Mouse (Mus musculus) embryonic facial prominence, embryonic 15.5 days (tissue): ENCODE results near the gene Tedc2. TPM values are rescaled to one million over a fixed set of nuclear protein-coding genes. Genes with fewer than 3 reads are reported as not detected.

ENCODE experiments used
- ATAC-seq: fragments of 200-750 bp; cut with Nextera tagmentation; 2 replicates; pipeline ENCODE4 v1.8.0; 2017; ENCODE audit warnings: low read depth, moderate TSS enrichment; ENCODE audit not compliant: insufficient number of reproducible peaks, low FRiP score, low TSS enrichment
- H3K27ac ChIP-seq: fragments of 300-500 bp; sonication (generic); replicated peaks from 2 replicates; pipeline ENCODE4 v1.5.1; 2015; ENCODE audit warnings: mild to moderate bottlenecking, inconsistent platforms
- H3K27me3 ChIP-seq: fragments of 300-500 bp; sonication (generic); 2 replicates; pipeline ENCODE4 v1.6.1; 2015; ENCODE audit warnings: inconsistent platforms
- H3K36me3 ChIP-seq: fragments of 300-500 bp; sonication (generic); 2 replicates; pipeline ENCODE4 v1.6.1; 2015; ENCODE audit warnings: mild to moderate bottlenecking, inconsistent platforms
- H3K4me1 ChIP-seq: fragments of 300-500 bp; sonication (generic); 2 replicates; pipeline ENCODE4 v1.6.1; 2015; ENCODE audit warnings: inconsistent platforms
- H3K4me2 ChIP-seq: fragments of 300-500 bp; sonication (generic); replicated peaks from 2 replicates; pipeline ENCODE4 v1.6.1; 2015; ENCODE audit warnings: mild to moderate bottlenecking, inconsistent platforms
- H3K4me3 ChIP-seq: fragments of 300-500 bp; sonication (generic); replicated peaks from 2 replicates; pipeline ENCODE4 v1.5.1; 2015; ENCODE audit warnings: mild to moderate bottlenecking, inconsistent platforms
- H3K9ac ChIP-seq: fragments of 300-500 bp; sonication (generic); 2 replicates; pipeline ENCODE4 v1.6.1; 2015; ENCODE audit warnings: inconsistent platforms
- H3K9me3 ChIP-seq: fragments of 300-500 bp; sonication (generic); replicated peaks from 2 replicates; pipeline ENCODE4 v1.6.1; 2016; ENCODE audit warnings: inconsistent platforms
- WGBS: fragments of 180-500 bp; shearing (Covaris S2); methylation state at CpG from one replicate; pipeline ENCODE4 v1.1.7; 2015; 5-methylcytosine and 5-hydroxymethylcytosine counted together
- polyA plus RNA-seq: library from polyadenylated mRNA; unstranded; fragments of >200 nt; fragmentation: Nextera tagmentation; extraction: Ambion mirVana; gene quantifications from 2 replicates; pipeline ENCODE4 v1.2.1, GENCODE M21; 2015

Gene Tedc2
- polyA plus RNA-seq, 1 experiment from 2014 or later, result 13.0 TPM

GRCm38 (mm10) chr17:24205284-24205888 is 15.3 kb downstream of the Tedc2 start, which contains the start of gene Tbc1d24:
TSS of gene Tbc1d24 (minus strand) at chr17:24205562.
- Histone ChIP-seq H3K27ac (peak within 1 kb of the TSS; percentile 71), H3K27me3 (no peaks in the 10 kb centered on the region), H3K36me3 (no peaks in the 10 kb centered on the region), H3K9ac (peak within 1 kb of the TSS; percentile 76), H3K4me3 (peak within 1 kb of the TSS; percentile 72), H3K9me3 (no peaks in the 10 kb centered on the region), H3K4me1 (peaks cover 73% of the 10 kb centered on the region), H3K4me2 (peak within 1 kb of the TSS; percentile 90)
- WGBS, result under 1% methylated on average over 46 of the region's 65 CpGs
- peak; percentile 70 for ATAC-seq

DNA sequence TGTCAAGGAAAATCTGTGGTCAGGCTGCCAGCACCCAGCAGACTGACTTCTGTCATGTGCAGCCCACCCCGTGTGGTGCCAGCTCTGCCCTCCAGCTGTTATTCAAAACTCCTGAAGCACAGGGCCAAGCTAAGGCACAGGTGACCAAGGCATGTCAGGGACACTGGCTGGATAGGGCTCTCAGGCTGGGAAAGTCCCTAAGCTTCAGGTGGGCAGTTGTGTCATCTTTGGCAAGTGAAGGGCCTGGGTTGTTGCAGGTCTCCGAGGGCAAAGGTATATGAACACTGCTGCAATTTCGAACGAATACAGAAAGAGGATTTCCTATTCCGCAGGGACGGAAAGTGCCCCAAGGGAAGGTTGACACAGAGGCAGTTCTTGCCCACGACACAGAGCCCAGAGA is 15.8 kb downstream of the Tedc2 start:
- Histone ChIP-seq H3K27me3 (no peaks in the 10 kb centered on the region), H3K36me3 (no peaks in the 10 kb centered on the region), H3K4me1 (peaks cover 73% of the 10 kb centered on the region), H3K4me2 (peak overlapping the region; percentile 90), H3K9me3 (no peaks in the 10 kb centered on the region), H3K4me3 (peak overlapping the region; percentile 72), H3K27ac (peak overlapping the region; percentile 44; the same call in 1 of the 2 replicates), H3K9ac (peak overlapping the region; percentile 76)
- 3% methylated on average over 7 of the region's 7 CpGs for WGBS
- no peak for ATAC-seq

DNA sequence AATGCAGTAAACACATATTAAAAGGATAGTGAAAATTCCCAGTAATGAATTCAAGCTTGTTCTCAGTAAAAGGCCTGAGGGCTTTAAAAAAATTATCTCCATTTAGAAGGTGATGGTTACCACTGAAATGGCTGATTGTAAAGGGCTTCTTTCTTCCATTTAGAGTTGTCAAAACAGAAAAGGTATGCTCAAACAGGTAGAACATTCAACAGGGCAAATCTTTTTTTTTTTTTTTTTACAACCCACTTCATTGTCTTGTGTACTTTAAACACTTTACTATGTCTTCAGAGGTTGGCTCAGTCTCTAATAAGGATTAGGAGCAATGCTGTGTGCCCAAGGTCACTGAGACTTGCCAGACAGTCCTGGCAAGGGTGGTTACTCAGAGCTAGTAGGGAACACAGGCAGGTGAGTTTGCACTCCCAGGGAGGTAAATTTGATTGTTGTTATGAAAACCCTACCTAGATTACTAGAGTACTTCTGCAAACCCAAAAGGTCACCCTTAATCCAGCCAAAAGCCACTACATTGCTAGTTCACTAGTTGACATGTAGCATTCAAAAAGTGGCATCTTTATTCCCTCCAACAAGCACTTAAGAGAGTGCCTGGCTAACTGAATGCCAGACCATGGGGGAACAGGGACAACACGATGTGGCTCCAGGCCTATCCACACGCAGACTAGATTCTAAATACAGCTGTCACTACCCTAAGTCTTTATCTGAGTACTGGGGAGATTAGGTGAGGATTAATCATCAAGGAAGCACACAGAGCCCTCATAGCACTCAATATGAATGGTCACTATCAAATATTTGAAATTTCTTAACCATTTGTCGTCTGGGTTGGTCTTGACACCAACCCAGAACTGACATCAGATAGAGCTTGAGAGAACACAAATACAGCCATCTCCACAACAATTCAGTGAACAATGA is 16.8 kb downstream of the Tedc2 start:
- Histone ChIP-seq H3K36me3 (no peaks in the 10 kb centered on the region), H3K9ac (peak overlapping the region; percentile 76; the same call in 1 of the 2 replicates), H3K4me3 (peak overlapping the region; percentile 72; the same call in 1 of the 2 replicates), H3K4me2 (peak overlapping the region; percentile 90), H3K4me1 (peaks cover 67% of the 10 kb centered on the region), H3K27me3 (no peaks in the 10 kb centered on the region), H3K27ac (no peak overlapping the region), H3K9me3 (no peaks in the 10 kb centered on the region)
- no peak for ATAC-seq
- WGBS, result 60% methylated on average over 3 of the region's 3 CpGs

GRCm38 (mm10) chr17:24203068-24203467 is 17.6 kb downstream of the Tedc2 start:
- H3K4me3 ChIP-seq, result no peak overlapping the region
- no peaks in the 10 kb centered on the region for H3K27me3 ChIP-seq
- H3K4me2 ChIP-seq, result no peak overlapping the region
- H3K9me3 ChIP-seq, result no peaks in the 10 kb centered on the region
- no peak for ATAC-seq
- H3K36me3 ChIP-seq, result no peaks in the 10 kb centered on the region
- H3K27ac ChIP-seq, result no peak overlapping the region
- no peak overlapping the region for H3K9ac ChIP-seq
- WGBS, result 40% methylated on average over 4 of the region's 4 CpGs
- H3K4me1 ChIP-seq, result peaks cover 59% of the 10 kb centered on the region

- Histone ChIP-seq H3K4me3 (no peak overlapping the region), H3K9me3 (no peaks in the 10 kb centered on the region), H3K36me3 (no peaks in the 10 kb centered on the region), H3K4me2 (no peak overlapping the region), H3K9ac (no peak overlapping the region), H3K27me3 (no peaks in the 10 kb centered on the region), H3K4me1 (peaks cover 40% of the 10 kb centered on the region), H3K27ac (no peak overlapping the region)
- ATAC-seq, result no peak
- 79% methylated on average over 4 of the region's 4 CpGs for WGBS
Observed at GRCm38 (mm10) chr17:24201092-24201491, 19.6 kb downstream of the Tedc2 start.

DNA sequence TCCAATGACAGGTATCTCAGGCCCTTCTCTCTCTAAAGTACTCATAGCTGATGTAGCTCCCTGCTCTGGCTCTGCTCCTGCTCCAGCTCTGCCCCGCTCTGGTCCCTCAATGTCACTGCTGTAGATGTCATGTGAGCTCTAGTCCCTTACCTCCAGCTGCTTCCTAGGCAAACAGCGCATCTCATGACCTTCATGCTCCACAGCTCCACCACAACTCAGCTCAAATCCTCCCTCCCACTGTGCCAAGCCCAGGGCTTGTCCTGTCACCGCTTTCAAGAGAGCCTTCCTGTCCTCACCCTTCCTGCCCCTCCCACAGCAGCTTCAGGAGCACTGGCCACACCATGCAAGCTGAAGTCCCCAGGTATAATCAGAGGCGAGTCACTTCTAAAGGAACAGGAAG is 20.9 kb downstream of the Tedc2 start:
- Histone ChIP-seq H3K27me3 (no peaks in the 10 kb centered on the region), H3K9ac (no peak overlapping the region), H3K27ac (no peak overlapping the region), H3K4me1 (peaks cover 32% of the 10 kb centered on the region), H3K9me3 (no peaks in the 10 kb centered on the region), H3K4me2 (no peak overlapping the region), H3K4me3 (no peak overlapping the region), H3K36me3 (no peaks in the 10 kb centered on the region)
- 63% methylated on average over 4 of the region's 4 CpGs for WGBS
- no peak for ATAC-seq

DNA sequence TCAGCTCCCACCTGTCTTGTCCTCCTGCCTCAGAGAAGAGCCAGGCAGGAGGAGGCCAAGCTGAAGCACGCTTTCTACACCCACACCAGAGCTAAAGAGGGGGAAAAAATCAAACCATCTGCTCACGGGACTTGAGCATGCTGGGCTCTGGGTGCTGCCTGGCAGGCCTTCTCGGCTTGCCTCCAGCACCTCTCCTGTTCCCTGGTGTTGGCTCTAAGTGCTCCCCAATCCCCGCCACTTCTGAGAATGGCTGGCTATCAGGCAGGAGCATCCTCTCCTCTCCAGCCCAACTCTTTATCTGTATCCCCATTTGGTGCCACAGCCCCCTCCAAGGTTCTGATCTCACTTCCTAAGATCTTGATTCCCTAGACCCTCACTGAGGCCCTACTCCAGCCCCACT is 21.4 kb downstream of the Tedc2 start:
- Histone ChIP-seq H3K9me3 (no peaks in the 10 kb centered on the region), H3K4me2 (no peak overlapping the region), H3K9ac (no peak overlapping the region), H3K27ac (no peak overlapping the region), H3K27me3 (no peaks in the 10 kb centered on the region), H3K36me3 (no peaks in the 10 kb centered on the region), H3K4me3 (no peak overlapping the region), H3K4me1 (peaks cover 28% of the 10 kb centered on the region)
- WGBS, result 75% methylated on average over 4 of the region's 4 CpGs
- no peak for ATAC-seq

- H3K27ac ChIP-seq, result no peak overlapping the region
- ATAC-seq, result no peak
- 68% methylated on average over 15 of the region's 15 CpGs for WGBS
- H3K9ac ChIP-seq, result no peak overlapping the region
- H3K9me3 ChIP-seq, result no peaks in the 10 kb centered on the region
- H3K36me3 ChIP-seq, result no peaks in the 10 kb centered on the region
- peaks cover 14% of the 10 kb centered on the region; the same call in 1 of the 2 replicates for H3K4me1 ChIP-seq
- no peak overlapping the region for H3K4me2 ChIP-seq
- H3K27me3 ChIP-seq, result no peaks in the 10 kb centered on the region
- H3K4me3 ChIP-seq, result no peak overlapping the region
Observed at GRCm38 (mm10) chr17:24197032-24197824, 23.4 kb downstream of the Tedc2 start.

- peaks cover 13% of the 10 kb centered on the region; the same call in 1 of the 2 replicates for H3K4me1 ChIP-seq
- WGBS, result 63% methylated on average over 2 of the region's 2 CpGs
Observed at GRCm38 (mm10) chr17:24195349-24195748, 25.3 kb downstream of the Tedc2 start.

DNA sequence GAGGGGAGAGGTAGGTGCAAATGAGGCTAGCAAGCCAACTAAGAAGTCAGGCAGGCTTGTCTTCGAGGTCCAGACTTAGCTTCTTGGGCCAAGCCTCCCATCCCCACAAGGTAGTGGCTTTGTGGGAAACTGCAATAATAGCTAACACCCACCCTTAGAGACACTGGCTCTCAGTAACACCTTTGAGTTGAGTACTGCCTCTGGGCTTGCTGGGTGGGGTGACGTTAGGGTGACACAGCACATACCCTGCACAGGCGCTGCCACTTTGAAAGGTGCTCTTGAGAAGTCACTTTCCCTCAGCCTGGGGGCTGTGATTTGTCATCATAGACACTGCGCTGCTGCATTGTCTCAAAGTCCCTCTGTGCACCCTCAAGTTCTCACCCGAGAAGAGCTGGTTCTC is 26.9 kb downstream of the Tedc2 start:
- ATAC-seq, result no peak
- Histone ChIP-seq H3K9ac (no peak overlapping the region), H3K27me3 (no peaks in the 10 kb centered on the region), H3K36me3 (0 out of 2 replicates have a peak, but pooled peaks cover 6% of the 10 kb centered on the region), H3K27ac (no peak overlapping the region), H3K4me2 (no peak overlapping the region), H3K4me3 (no peak overlapping the region), H3K4me1 (0 out of 2 replicates have a peak, but pooled peaks cover 3% of the 10 kb centered on the region), H3K9me3 (no peaks in the 10 kb centered on the region)
- 67% methylated on average over 5 of the region's 5 CpGs for WGBS

More at GRCm38 (mm10) chr17:24195349-24195748, 25.3 kb downstream of the Tedc2 start:
- Histone ChIP-seq H3K4me3 (no peak overlapping the region), H3K9me3 (no peaks in the 10 kb centered on the region), H3K9ac (no peak overlapping the region), H3K27me3 (no peaks in the 10 kb centered on the region), H3K36me3 (no peaks in the 10 kb centered on the region), H3K4me2 (no peak overlapping the region), H3K27ac (no peak overlapping the region)
- ATAC-seq, result no peak

DNA sequence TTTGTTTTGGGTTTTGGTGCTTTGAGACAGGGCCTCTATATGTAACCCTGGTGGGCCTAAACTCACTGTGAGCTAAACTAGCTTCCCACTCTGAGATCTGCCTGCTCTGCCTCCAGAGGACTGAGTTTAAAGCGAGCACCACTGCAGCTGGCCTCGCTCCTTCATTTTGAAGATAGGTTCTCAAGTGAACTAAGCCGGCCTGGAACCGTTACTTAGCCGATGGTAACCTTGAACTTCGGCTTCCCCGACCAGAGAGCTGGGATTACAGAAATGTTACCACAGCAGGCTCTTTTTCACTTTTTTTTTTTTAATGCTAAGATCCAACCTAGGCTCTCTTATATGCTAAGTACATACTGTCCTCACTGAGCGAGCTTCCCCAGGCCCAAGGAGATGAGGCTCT is 27.4 kb downstream of the Tedc2 start:
- H3K9me3 ChIP-seq, result no peaks in the 10 kb centered on the region
- 0 out of 2 replicates have a peak, but pooled peaks cover 3% of the 10 kb centered on the region for H3K4me1 ChIP-seq
- WGBS, result 83% methylated on average over 8 of the region's 8 CpGs
- H3K36me3 ChIP-seq, result 0 out of 2 replicates have a peak, but pooled peaks cover 11% of the 10 kb centered on the region
- no peak for ATAC-seq
- no peak overlapping the region for H3K4me3 ChIP-seq
- H3K9ac ChIP-seq, result no peak overlapping the region
- H3K27me3 ChIP-seq, result no peaks in the 10 kb centered on the region
- H3K27ac ChIP-seq, result no peak overlapping the region
- no peak overlapping the region for H3K4me2 ChIP-seq
